Mouse (Mus musculus): ENCODE measurements at regions not wholly inside any gene's neighbourhood (a gene's known extent, or its start where the extent isn't known, plus 50 kb on each side); places are given as distances from the start of the nearest gene placed in this dataset.
"Not testable (repeated sequence)": the region's sequence is repeated elsewhere in the genome, so short reads cannot be mapped to it uniquely, and the experiment has no call there.

GRCm38 (mm10) chr1:101901601-101902000 is 2129.0 kb downstream of the Cntnap5b start:
- not testable (repeated sequence) for ATAC-seq (ENCODE audit: low read depth); H3K4me1 ChIP-seq (ENCODE audit: control insufficient read depth, low read depth, low read length); H3K4me2 ChIP-seq (ENCODE audit: low read depth, low read length); H3K9me3 ChIP-seq (replicated peaks; ENCODE audit: control insufficient read depth, low read length); H3K27ac ChIP-seq (ENCODE audit: low read length); H3K36me3 ChIP-seq (ENCODE audit: control insufficient read depth, insufficient read depth); H3K4me3 ChIP-seq (ENCODE audit: low read depth, low read length); H3K27me3 ChIP-seq (ENCODE audit: control insufficient read depth, insufficient read depth, low read depth, low read length); H3K9ac ChIP-seq (ENCODE audit: low read depth, low read length)
- WGBS (ENCODE audit: insufficient replicate concordance): 66% methylated on average over 6 of the region's 6 CpGs

- H3K9me3 ChIP-seq (replicated peaks; ENCODE audit: control insufficient read depth, low read length); H3K27ac ChIP-seq (ENCODE audit: low read length); H3K4me1 ChIP-seq (ENCODE audit: control insufficient read depth, low read depth, low read length); H3K27me3 ChIP-seq (ENCODE audit: control insufficient read depth, insufficient read depth, low read depth, low read length); ATAC-seq (ENCODE audit: low read depth); H3K36me3 ChIP-seq (ENCODE audit: control insufficient read depth, insufficient read depth); H3K9ac ChIP-seq (ENCODE audit: low read depth, low read length): not testable (repeated sequence)
- 58% methylated on average over 17 of the region's 19 CpGs for WGBS (ENCODE audit: insufficient replicate concordance)
- H3K4me3 ChIP-seq (ENCODE audit: low read depth, low read length): peak overlapping the region; percentile 17; the same call in 1 of the 2 replicates
- peak overlapping the region; percentile 3; the same call in 1 of the 2 replicates for H3K4me2 ChIP-seq (ENCODE audit: low read depth, low read length)
Observed at GRCm38 (mm10) chr1:101902154-101902825, 2129.7 kb downstream of the Cntnap5b start.

DNA sequence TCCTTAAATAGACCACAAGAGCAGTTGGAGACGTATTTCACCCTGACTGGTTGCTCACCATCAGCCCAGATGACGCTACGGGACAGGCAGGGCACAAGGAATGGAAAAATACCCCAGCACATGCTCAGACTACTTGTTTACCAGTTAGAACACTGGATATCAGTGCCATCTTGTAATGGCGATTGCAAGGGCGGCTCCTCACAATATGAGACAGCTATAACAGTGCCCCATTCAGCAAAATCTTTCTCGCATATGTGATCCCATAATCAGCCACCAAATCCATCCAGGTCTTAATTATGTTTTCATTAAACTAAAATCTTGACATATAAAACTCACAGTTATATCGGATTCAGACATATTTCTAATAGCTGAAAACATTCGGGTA is 2130.3 kb downstream of the Cntnap5b start:
- H3K9me3 ChIP-seq (replicated peaks; ENCODE audit: control insufficient read depth, low read length); H3K36me3 ChIP-seq (ENCODE audit: control insufficient read depth, insufficient read depth); H3K4me1 ChIP-seq (ENCODE audit: control insufficient read depth, low read depth, low read length); H3K4me2 ChIP-seq (ENCODE audit: low read depth, low read length); ATAC-seq (ENCODE audit: low read depth); H3K4me3 ChIP-seq (ENCODE audit: low read depth, low read length); H3K27me3 ChIP-seq (ENCODE audit: control insufficient read depth, insufficient read depth, low read depth, low read length); H3K27ac ChIP-seq (ENCODE audit: low read length); H3K9ac ChIP-seq (ENCODE audit: low read depth, low read length): not testable (repeated sequence)
- 63% methylated on average over 8 of the region's 8 CpGs for WGBS (ENCODE audit: insufficient replicate concordance)

DNA sequence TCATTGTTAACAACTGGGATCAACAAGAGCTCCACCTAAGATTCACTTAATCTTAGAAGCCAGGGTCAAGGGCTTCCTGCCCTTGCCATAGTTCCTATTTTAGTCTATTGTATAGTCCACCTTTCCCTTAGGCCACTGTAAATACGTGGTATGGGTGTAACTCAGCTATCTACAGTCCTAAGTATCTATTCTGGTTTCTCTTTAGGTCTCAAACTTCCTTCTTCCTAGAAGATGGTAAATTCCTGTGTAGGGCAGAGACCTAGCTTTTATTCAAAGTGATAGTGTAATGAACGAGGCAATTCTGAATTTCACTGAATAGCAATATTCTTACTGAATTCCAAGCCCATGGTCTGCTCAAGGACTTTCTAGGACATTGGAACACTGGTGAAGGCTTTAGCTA is 2144.4 kb downstream of the Cntnap5b start:
- H3K4me1 ChIP-seq (ENCODE audit: control insufficient read depth, low read depth, low read length); H3K27ac ChIP-seq (ENCODE audit: low read length); H3K9ac ChIP-seq (ENCODE audit: low read depth, low read length); H3K4me2 ChIP-seq (ENCODE audit: low read depth, low read length); H3K4me3 ChIP-seq (ENCODE audit: low read depth, low read length); H3K27me3 ChIP-seq (ENCODE audit: control insufficient read depth, insufficient read depth, low read depth, low read length); H3K9me3 ChIP-seq (replicated peaks; ENCODE audit: control insufficient read depth, low read length); ATAC-seq (ENCODE audit: low read depth); H3K36me3 ChIP-seq (ENCODE audit: control insufficient read depth, insufficient read depth): not testable (repeated sequence)
- WGBS (ENCODE audit: insufficient replicate concordance): 38% methylated on average over 2 of the region's 2 CpGs

DNA sequence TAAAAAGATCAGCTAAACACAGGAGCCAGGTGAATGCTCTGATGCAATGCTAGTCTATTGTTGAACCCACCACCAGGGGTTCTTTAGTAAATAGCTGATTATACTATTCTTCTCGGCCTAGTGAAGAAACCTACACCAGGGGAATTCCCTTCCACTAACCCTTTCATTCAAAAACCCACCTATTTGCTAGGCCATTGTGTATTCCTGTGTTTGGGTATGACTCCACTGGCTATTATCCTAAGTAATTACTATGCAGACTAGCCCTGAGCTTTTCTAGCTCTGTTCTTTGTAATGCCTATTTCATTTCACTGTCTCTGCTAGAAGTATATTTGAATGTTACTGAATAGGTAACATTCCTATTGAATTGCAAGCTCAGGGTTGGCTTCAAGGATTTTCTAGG is 2146.3 kb downstream of the Cntnap5b start:
- no peak overlapping the region for H3K4me3 ChIP-seq (ENCODE audit: low read depth, low read length)
- H3K4me2 ChIP-seq (ENCODE audit: low read depth, low read length): no peak overlapping the region
- H3K4me1 ChIP-seq (ENCODE audit: control insufficient read depth, low read depth, low read length): no peaks in the 10 kb centered on the region
- H3K36me3 ChIP-seq (ENCODE audit: control insufficient read depth, insufficient read depth): no peaks in the 10 kb centered on the region
- H3K9me3 ChIP-seq (replicated peaks; ENCODE audit: control insufficient read depth, low read length): no peaks in the 10 kb centered on the region
- H3K27ac ChIP-seq (ENCODE audit: low read length): no peak overlapping the region
- H3K9ac ChIP-seq (ENCODE audit: low read depth, low read length): no peak overlapping the region
- WGBS (ENCODE audit: insufficient replicate concordance): 27% methylated on average over 1 of the region's 1 CpGs
- no peak for ATAC-seq (ENCODE audit: low read depth)
- H3K27me3 ChIP-seq (ENCODE audit: control insufficient read depth, insufficient read depth, low read depth, low read length): no peaks in the 10 kb centered on the region

- no peak for ATAC-seq (ENCODE audit: low read depth)
- WGBS (ENCODE audit: insufficient replicate concordance): 64% methylated on average over 1 of the region's 1 CpGs
- no peaks in the 10 kb centered on the region for H3K36me3 ChIP-seq (ENCODE audit: control insufficient read depth, insufficient read depth)
Observed at GRCm38 (mm10) chr1:101941107-101941506, 2168.5 kb downstream of the Cntnap5b start.

More at GRCm38 (mm10) chr1:101941107-101941506, 2168.5 kb downstream of the Cntnap5b start:
- no peak overlapping the region for H3K4me2 ChIP-seq (ENCODE audit: low read depth, low read length)
- H3K9me3 ChIP-seq (replicated peaks; ENCODE audit: control insufficient read depth, low read length): no peaks in the 10 kb centered on the region
- H3K27me3 ChIP-seq (ENCODE audit: control insufficient read depth, insufficient read depth, low read depth, low read length): no peaks in the 10 kb centered on the region
- no peak overlapping the region for H3K4me3 ChIP-seq (ENCODE audit: low read depth, low read length)
- H3K9ac ChIP-seq (ENCODE audit: low read depth, low read length): no peak overlapping the region
- H3K4me1 ChIP-seq (ENCODE audit: control insufficient read depth, low read depth, low read length): no peaks in the 10 kb centered on the region
- H3K27ac ChIP-seq (ENCODE audit: low read length): no peak overlapping the region
